Mouse (Mus musculus): ENCODE data around the gene Ano6. TPM values are rescaled to one million over a fixed set of nuclear protein-coding genes. Genes with fewer than 3 reads are reported as not detected.

Gene Ano6
- 1.7 TPM for polyA plus RNA-seq (2014; fragmentation: Illumina TruSeq; extraction: RNeasy Lipid Tissue Mini Kit (QIAGEN cat#74804); ENCODE audit: low read depth, low replicate concordance)

DNA sequence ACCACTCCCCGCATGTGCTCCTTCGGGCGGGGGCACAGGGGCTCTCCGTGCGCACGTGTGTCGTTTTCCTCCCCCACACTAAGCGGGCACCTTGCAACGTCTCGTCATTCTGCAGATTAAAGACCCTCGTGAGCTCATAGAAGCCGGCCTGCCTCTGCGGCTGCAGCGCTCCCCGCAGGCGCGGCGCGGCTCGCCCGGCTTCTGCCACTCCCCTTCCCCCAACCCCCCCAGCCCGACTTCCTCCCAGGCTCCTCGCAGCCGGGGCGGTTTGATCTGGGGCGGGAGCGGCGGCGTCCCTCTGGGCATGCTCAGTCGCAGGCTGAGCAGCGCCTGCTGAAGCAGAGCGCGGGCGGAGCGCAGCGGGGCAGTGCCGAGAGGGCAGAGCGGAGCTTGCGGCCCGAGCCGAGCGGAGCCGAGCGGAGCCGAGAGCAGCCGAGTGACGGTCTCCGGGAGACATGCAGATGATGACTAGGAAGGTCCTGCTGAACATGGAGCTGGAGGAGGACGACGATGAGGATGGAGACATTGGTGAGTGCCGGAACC, at the start of gene Ano6:
Gene Ano6, plus strand, starts transcription at position 315 of the 543 bp plus-strand sequence.

Other genes with a start within 250 kb of the Ano6 start
- not detected for gene Dbx2, start 134.9 kb upstream of the Ano6 start, polyA plus RNA-seq (2014; fragmentation: Illumina TruSeq; extraction: RNeasy Lipid Tissue Mini Kit (QIAGEN cat#74804); ENCODE audit: low read depth, low replicate concordance)

Measured in liver, adult 10 weeks (tissue).